Mouse (Mus musculus) cerebellum, postnatal 14 days (tissue): ENCODE results near the gene Kif3c.
A peak's percentile ranks its signal among the peaks of the same experiment; 100 is the strongest.

Experiments
- DNase-seq, 2 experiments: peaks; one replicate each; pipeline ENCODE4 v3.0.0; 2021; ENCODE audit warnings: mixed read lengths in 2 of 2

Gene Kif3c

DNA sequence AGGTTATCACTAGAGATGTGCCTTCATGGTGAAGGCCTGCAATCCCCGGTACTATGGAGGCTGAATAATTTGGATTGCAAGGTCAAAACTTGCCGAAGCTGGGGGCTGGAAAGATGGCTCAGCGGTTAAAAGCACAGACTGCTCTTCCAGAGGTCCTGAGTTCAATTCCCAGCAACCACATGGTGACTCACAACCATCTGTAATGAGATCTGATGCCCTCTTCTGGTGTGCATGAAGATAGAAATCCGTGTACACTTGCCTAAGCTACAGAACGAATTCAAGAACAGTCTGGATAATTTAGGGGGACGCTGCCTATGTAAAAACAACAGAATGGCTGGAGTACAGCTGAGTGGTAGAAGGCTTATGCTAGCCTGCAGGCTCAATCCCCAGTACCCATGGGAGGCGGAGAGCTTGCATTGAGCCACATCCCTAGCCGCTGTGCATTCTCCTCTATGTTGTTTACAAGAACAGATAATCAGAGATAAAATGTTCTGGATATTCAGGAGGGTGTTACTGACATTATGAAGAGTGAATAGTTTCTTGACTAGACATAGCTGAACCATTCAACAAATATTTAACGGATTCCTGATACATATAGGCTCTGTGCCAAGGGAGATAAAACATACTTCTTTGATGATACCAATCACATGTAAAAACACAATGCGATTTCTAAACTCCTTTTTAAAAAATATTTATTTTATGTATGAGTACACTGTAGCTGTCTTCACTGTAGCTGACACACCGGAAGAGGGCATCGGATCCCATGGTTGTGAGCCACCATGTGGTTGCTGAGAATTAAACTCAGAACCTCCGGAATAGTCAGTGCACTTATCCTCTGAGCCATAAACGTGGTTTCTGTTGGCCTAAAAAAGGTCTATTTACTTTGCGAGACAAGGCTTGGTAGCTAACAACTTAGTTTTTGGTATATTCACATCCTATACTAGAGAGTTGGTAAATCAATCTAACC lies 60.7 kb downstream of the Kif3c start:
- peak; percentile 54 to 56 for DNase-seq

DNA sequence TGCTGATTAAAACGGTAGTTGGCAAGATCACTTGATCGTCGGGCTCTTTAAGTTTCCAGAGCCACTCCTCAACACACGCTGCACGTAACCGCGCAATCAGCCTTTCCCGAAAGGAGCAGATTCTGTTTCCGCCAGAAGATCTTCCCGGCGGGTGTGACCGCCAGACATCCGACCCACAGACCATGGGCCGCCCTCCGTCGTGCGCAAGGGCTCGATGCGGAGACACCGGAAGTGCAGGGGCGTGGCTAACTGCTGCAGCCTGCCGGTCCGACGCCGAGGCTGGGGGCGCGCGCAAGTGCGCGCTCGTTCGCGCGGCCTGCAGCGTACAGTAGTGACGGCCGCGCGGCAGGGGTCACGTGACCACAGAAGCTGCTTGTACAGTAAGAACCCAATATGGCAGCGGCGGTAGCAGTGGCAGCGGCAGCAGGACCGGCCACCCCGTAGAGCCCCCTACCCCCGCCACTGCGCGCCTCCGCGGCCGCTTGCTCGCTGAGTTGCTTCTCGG lies 61.6 kb downstream of the Kif3c start, which contains the start of gene Asxl2:
TSS of gene Asxl2 (plus strand) at position 328 of the 505 bp plus-strand sequence.
- DNase-seq: peak; percentile 99 to 100

DNA sequence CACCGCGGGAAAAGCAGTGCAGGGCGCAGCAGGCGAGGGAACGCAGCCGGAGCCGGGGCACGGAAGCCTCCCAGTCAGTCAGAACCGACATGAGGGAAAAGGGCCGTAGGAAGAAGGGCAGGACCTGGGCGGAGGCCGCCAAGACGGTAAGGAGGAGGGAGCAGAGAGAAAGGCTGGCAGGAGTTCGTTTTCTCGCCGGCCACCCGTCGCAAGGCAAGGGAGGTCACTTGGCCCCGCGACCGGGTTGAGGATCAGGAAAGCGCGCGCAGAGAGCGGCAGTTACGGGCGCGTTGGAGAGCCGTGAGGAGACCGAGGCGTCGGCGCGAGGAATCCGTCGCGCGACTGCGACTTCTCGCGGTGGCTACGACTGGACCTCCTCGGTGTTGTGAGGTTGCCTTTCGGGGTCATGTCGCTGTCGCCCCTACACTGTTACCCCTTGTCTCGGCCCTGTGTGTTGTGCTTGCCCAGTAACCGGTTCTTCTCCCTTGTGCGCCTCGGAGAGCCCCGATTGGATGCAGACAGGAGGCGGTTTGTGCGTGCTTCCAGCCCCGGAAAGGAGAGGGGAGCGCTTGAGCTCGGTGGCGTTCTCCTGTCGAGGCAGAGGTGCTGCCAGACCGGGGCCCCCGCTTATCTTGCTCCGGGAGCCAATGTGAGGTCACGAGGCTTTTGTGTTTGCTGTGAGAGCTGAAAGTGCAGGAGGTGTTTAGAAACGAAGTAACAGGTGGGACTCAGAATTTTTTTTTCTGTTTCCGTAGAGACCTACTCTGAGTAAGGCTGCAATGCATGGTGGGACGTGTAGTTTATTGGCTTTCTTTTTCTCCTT lies 62.3 kb downstream of the Kif3c start:
- peak; percentile 76 for DNase-seq

DNA sequence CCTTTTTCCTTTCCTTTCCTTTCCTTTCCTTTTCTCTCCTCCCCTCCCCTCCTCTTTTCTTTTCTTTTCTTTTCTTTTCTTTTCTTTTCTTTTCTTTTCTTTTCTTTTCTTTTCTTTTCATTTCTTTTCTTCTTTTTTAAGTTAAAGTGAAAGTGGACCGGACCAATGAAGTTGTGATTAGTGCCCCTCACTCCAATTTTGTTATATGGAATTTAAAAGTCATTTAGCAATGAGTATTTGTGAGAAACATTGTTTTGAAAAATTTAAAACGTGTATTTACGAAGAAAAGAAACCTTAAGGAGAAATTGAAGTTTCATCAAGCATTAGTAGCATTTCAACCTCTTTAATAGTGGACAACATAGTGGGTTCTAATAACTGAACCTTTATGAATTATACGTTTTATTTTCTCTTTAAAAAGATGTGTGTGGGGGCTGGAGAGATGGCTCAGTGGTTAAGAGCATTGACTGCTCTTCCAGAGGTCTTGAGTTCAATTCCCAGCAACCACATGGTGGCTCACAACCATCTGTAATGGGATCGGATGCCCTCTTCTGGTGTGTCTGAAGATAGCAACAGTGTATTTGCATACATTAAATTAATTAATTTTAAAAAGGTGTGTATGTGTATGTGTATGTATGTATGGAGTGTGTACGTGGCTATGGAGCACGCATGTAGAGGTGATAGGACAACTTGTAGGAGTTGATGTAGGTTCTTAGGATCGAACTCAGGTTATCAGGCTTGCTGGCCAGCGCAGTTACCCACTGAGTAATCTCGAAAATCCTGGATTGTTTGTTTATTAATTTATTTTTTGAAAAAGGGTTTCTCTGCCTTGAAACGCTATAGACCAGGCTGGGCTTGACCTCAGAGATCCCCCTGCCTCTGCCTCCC lies 63.2 kb downstream of the Kif3c start:
- DNase-seq: no peak

DNA sequence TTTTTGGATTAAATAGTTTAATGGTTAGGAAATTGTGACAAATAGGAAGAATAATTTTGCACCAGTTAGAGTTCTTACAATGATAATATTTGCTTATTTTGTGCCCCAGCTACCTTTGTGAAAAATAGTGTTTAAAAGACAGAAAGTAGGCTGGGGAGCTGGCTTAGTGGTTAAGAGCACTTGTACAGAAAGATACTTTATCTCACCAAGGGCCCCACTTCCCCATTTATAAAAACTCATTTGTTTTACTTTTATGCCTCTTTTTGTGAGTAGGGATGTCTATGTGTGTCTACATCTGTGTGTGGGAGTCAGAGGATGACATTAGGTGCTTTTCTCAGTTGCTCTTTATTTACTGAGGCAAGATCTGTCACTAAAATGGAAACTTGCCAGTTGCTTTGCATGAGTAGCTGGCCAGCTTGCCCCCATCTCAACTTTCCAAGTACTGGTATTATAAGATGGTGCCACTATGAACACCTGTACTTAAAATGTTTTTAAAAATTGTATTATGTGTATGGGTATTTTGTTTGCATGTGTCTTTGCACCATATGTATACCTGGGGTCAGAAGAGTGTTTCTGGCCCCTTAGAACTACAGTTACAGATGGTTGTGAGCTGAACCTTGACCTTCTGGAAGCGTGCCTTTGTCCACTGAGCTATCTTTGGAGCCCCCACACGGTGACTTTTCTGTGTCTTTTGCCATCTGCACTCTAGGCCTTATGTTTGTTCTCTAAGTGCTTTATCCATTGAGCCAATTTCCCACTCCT lies 64.9 kb downstream of the Kif3c start:
- peak; percentile 49 to 74 for DNase-seq

DNA sequence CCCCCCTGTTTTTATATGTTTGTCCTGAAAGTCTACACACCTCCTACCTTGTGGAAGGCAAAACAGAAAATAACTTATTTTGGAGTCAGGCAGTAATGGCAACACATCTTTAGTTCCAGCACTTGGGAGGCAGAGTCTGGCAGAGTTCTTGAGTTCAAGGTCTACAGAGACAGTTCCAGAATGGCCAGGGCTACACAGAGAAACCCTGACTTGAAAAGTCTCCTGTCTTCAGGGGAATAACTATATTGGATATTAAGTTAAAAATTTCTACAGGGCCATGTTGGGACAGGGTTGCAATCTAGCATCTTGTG lies 65.5 kb downstream of the Kif3c start:
- DNase-seq: no peak

DNA sequence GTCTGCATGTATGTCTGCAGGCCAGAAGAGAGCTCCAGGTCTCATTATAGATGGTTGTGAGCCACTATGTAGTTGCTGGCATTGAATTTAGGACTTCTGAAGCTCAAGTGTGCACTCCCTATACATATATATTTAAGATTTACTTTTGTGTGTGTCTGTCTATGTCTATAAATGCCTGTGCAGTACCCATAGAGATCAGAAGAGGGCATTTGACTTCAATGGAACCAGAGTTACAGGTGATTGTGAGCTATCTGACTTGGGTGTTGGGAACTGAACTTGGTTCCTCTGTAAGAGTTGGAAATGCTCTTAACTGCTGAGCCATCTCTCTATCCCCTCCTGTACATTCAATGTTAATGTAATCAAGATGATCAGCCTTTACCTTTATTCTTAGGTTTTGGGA lies 66.1 kb downstream of the Kif3c start:
- DNase-seq: no peak

DNA sequence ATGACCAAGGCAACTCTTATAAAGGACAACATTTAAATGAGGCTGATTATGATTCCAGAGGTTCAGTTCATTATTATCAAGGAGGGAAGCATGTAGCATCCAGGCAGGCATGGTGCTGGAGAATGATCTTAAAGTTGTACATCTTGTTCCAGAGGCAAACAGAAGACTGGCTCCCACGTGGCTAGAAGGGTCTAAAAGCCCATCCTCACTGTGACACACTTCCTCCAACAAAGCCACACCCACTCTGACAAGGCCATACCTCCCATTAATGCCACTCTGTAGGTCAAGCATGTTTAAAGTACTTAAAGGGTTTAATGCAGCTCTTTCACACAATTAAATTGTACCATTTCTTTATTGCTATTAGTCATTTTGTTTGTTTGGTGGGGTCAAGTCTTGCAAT lies 68.8 kb downstream of the Kif3c start:
- no peak for DNase-seq

DNA sequence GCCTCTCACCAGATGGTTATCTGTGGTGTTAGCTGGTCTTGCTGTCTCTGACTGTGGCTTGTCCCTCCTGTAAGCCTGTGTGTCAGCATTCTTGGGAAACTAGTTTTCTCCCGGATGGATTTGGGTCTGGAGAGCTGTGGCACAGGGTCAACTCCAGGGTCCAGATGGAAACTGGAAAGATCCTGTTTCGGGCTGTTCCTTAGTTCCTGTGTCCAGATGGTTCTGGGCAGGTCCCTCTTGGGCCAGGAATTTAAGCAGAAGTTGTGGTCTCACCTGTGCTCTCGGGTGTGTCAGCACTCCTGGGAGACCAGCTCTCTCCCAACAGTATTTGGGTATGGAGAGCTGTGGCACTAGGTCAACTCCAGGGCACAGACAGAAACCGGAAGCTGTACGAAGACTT lies 71.5 kb downstream of the Kif3c start:
- no peak for DNase-seq

DNA sequence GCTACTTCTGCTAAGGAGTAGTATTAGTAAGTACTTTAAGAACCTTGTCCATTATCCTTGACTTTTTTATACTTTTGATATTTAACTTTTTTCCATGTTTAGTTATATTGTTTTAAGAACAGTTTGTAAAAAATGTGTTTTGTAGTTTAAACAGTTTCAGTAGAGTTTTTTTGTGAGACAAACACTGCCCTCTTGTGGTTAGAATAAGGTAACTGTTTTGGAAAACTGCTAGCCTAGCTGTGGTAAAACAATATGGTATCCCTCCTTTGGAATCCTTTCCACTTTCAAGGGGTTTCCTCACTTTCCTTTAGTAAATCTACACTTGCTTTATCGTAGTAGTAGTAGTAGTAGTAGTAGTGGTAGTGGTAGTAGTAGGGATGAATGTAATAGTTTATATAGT lies 72.9 kb downstream of the Kif3c start:
- DNase-seq: no peak

DNA sequence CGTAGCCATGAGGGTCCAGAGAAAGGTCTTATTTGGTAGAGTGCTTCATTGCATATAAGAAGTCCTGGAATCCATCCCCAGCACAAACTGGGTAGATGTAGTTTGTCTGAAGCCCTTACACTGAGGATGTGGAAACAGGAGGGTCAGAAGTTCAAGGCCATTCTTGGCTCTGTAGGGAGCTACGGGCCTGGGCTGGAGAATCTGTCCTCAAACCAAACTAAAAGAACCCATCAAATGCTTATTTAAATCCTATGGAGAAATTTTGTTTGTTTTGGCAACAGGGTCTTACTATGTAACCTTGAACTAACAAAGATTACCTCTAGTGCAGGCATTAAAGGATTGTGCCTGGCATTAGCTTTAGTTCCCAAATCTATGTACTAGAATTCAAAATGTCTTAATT lies 76.0 kb downstream of the Kif3c start:
- no peak for DNase-seq

DNA sequence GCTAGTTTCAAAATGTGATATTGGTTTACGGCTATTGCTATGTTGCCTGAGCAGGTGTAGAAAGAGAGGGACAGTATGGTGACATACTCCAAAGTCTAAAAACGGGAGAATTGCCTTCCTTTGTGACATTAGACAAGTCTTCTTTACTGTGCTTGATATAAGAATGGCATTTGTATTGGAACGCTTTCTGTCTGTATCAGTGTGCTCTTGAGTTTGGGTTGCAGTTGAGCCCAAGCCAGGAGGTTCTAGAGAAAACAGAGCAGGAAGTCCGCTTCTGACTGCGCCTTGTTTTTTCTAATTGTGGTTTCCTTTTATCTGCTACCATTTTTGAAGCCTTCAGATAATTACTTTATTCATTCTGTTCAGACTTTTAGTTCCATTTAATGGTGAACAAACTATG lies 76.4 kb downstream of the Kif3c start:
- DNase-seq: no peak

DNA sequence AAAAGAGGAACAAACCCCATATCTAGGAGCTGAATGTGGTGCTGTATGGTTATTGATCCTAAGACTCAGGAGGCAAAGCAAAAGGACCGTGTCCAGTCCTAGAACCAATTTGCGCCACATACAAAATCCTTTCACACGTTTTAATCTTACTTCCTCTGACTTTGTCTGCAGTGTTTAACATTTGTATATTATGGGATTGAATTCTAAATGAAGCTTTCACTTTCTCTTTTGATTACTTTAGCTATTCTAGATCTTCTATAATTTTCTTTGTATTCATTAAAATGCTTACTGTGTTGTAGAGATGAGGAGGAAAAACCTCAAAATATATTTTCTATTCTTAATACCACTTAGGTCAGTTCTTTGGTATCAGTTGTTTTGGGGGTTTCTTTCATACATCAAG lies 88.6 kb downstream of the Kif3c start:
- no peak for DNase-seq
